Mouse (Mus musculus) lung, embryonic 14.5 days (tissue): ENCODE measurements at regions not wholly inside any gene's neighbourhood (a gene's known extent, or its start where the extent isn't known, plus 50 kb on each side); places are given as distances from the start of the nearest gene placed in this dataset.

Experiments
- ATAC-seq: fragments of 200-750 bp; cut with Nextera tagmentation; 2 replicates; pipeline ENCODE4 v1.8.0; 2017; ENCODE audit warnings: mild to moderate bottlenecking, moderate TSS enrichment, moderate library complexity; ENCODE audit not compliant: insufficient read depth
- DNase-seq: peaks from one replicate; pipeline ENCODE4 v3.0.0-alpha.2; 2015
- H3K27ac ChIP-seq: fragments of 300-500 bp; sonication (generic); 2 replicates; pipeline ENCODE4 v1.5.1; 2014; ENCODE audit warnings: low read depth, mild to moderate bottlenecking, moderate library complexity
- H3K27me3 ChIP-seq: fragments of 300-500 bp; sonication (generic); 2 replicates; pipeline ENCODE4 v1.6.1; 2014; ENCODE audit warnings: low read length, control low read depth; ENCODE audit not compliant: insufficient read depth
- H3K36me3 ChIP-seq: fragments of 300-500 bp; sonication (generic); 2 replicates; pipeline ENCODE4 v1.6.1; 2014; ENCODE audit warnings: control low read depth; ENCODE audit not compliant: insufficient read depth
- H3K4me1 ChIP-seq: fragments of 300-500 bp; sonication (generic); 2 replicates; pipeline ENCODE4 v1.6.1; 2014; ENCODE audit warnings: antibody characterized with exemption, control low read depth; ENCODE audit not compliant: insufficient read depth
- H3K4me2 ChIP-seq: fragments of 300-500 bp; sonication (generic); 2 replicates; pipeline ENCODE4 v1.6.1; 2014; ENCODE audit warnings: mild to moderate bottlenecking
- H3K4me3 ChIP-seq: fragments of 300-500 bp; sonication (generic); 2 replicates; pipeline ENCODE4 v1.5.1; 2014; ENCODE audit warnings: low read depth, low read length
- H3K9ac ChIP-seq: fragments of 300-500 bp; sonication (generic); 2 replicates; pipeline ENCODE4 v1.6.1; 2014
- H3K9me3 ChIP-seq: fragments of 300-500 bp; sonication (generic); 2 replicates; pipeline ENCODE4 v1.6.1; 2016; ENCODE audit warnings: low read depth, low read length, control low read depth
- CTCF ChIP-seq: IDR thresholded peaks from 2 replicates; pipeline ENCODE4 v1.5.1; 2016; ENCODE audit warnings: antibody characterized with exemption, low read depth
- WGBS: fragments of 180-500 bp; shearing (Covaris S2); extraction: QIAGEN DNeasy Blood & Tissue Kit; methylation state at CpG from one replicate; pipeline ENCODE4 v1.1.7; 2014; 5-methylcytosine and 5-hydroxymethylcytosine counted together

- H3K4me2 ChIP-seq, result no peak overlapping the region
- H3K9me3 ChIP-seq, result no peaks in the 10 kb centered on the region
- no peaks in the 10 kb centered on the region for H3K4me1 ChIP-seq
- DNase-seq (no peak), ATAC-seq (no peak)
- H3K4me3 ChIP-seq, result no peak overlapping the region
- no peak overlapping the region for H3K9ac ChIP-seq
- no peaks in the 10 kb centered on the region for H3K36me3 ChIP-seq
- no peak overlapping the region for H3K27ac ChIP-seq
- 71% methylated on average over 6 of the region's 6 CpGs for WGBS
- no peaks in the 10 kb centered on the region for H3K27me3 ChIP-seq
- no peak for TF ChIP-seq CTCF
Observed at GRCm38 (mm10) chr11:38618707-38619106, 1382.9 kb upstream of the Tenm2 start.

- 30% methylated on average over 4 of the region's 4 CpGs for WGBS
- no peaks in the 10 kb centered on the region for H3K4me1 ChIP-seq
- H3K36me3 ChIP-seq, result no peaks in the 10 kb centered on the region
- H3K27me3 ChIP-seq, result no peaks in the 10 kb centered on the region
- H3K9ac ChIP-seq, result no peak overlapping the region
- ATAC-seq (no peak), DNase-seq (no peak)
- no peaks in the 10 kb centered on the region for H3K9me3 ChIP-seq
- no peak overlapping the region for H3K4me3 ChIP-seq
- TF ChIP-seq CTCF, result no peak
- H3K4me2 ChIP-seq, result no peak overlapping the region
- H3K27ac ChIP-seq, result no peak overlapping the region
Observed at GRCm38 (mm10) chr11:38600971-38601370, 1365.2 kb upstream of the Tenm2 start.

- H3K9me3 ChIP-seq, result no peaks in the 10 kb centered on the region
- DNase-seq, result no peak
- TF ChIP-seq CTCF, result no peak
- no peaks in the 10 kb centered on the region for H3K36me3 ChIP-seq
- no peak overlapping the region for H3K9ac ChIP-seq
- H3K4me3 ChIP-seq, result no peak overlapping the region
- ATAC-seq, result no peak
- no peak overlapping the region for H3K4me2 ChIP-seq
- H3K27me3 ChIP-seq, result no peaks in the 10 kb centered on the region
- no peaks in the 10 kb centered on the region for H3K4me1 ChIP-seq
- 88% methylated on average over 1 of the region's 1 CpGs for WGBS
- H3K27ac ChIP-seq, result no peak overlapping the region
Observed at GRCm38 (mm10) chr11:38568515-38568914, 1332.8 kb upstream of the Tenm2 start.

DNA sequence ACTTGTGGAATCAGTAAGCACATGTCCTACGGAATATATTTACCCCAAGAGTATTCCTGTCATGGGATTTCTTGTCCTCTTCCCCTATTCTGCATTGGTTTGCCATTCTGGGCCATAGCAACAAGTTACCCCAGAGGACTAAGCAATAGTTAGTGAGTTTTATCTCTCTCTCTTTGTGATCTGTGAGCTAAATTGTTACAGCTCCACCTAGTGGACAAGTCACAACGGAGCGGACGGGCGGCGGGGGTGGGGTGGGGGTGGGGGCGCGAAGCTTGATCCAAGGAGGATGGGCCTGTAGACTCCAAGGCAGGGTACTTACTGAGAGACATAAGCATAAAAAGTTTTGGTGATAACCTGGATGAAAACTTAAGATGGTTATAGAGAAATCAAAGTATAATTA, 1308.1 kb upstream of the Tenm2 start:
- Histone ChIP-seq H3K4me3 (no peak overlapping the region), H3K36me3 (no peaks in the 10 kb centered on the region), H3K9me3 (no peaks in the 10 kb centered on the region), H3K4me2 (no peak overlapping the region), H3K9ac (no peak overlapping the region), H3K27me3 (no peaks in the 10 kb centered on the region), H3K27ac (no peak overlapping the region), H3K4me1 (no peaks in the 10 kb centered on the region)
- DNase-seq (peak; percentile 70), ATAC-seq (peak; percentile 70; the same call in 1 of the 2 replicates)
- 9% methylated on average over 8 of the region's 8 CpGs for WGBS
- peak; percentile 48 for TF ChIP-seq CTCF

DNA sequence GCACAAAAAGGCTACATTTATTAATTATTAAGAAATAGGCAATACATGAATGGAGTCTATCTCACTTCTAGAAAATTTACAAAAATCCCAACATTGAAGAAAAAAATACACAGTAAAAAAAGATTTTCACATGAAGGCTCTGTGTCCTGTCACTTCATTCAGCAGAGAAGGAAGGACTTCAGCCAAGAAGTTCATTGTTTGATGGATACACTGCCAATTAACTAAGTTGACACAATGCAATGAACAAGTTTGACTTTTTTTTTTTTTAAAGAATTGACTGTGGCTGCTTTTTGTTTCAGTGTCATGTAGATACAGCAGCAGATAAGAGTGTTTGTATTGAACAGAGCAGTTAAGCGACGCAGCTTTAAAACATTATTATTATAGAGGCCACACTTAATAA, 1304.3 kb upstream of the Tenm2 start:
- TF ChIP-seq CTCF, result no peak
- Histone ChIP-seq H3K36me3 (no peaks in the 10 kb centered on the region), H3K4me3 (no peak overlapping the region), H3K9me3 (no peaks in the 10 kb centered on the region), H3K27me3 (no peaks in the 10 kb centered on the region), H3K9ac (no peak overlapping the region), H3K27ac (no peak overlapping the region), H3K4me1 (no peaks in the 10 kb centered on the region), H3K4me2 (no peak overlapping the region)
- 32% methylated on average over 2 of the region's 2 CpGs for WGBS
- peak; percentile 41; the same call in 1 of the 2 replicates for ATAC-seq
- peak; percentile 64 for DNase-seq

DNA sequence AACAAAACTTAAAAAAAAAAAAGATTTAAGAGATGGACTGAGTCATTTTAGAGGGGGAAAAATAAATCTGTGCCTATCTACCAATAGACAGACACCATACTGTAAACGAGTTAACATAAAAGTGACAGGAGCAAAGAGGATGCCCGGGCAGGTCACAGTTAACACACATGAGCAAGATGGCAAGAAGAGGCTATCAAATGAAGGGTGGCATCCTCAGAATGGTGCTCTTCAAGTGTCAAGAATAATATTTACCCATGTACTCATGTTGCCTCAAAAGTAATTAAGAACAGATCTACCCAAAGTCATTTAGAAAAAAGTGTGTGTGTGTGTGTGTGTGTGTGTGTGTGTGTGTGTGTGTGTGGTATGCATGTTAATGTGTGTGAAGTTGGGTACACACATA, 1296.5 kb upstream of the Tenm2 start:
- Histone ChIP-seq H3K4me1 (no peaks in the 10 kb centered on the region), H3K27me3 (no peaks in the 10 kb centered on the region), H3K9ac (no peak overlapping the region), H3K9me3 (no peaks in the 10 kb centered on the region), H3K4me3 (no peak overlapping the region), H3K27ac (no peak overlapping the region), H3K36me3 (no peaks in the 10 kb centered on the region), H3K4me2 (no peak overlapping the region)
- WGBS, result 76% methylated on average over 2 of the region's 2 CpGs
- DNase-seq (no peak), ATAC-seq (no peak)
- TF ChIP-seq CTCF, result no peak

DNA sequence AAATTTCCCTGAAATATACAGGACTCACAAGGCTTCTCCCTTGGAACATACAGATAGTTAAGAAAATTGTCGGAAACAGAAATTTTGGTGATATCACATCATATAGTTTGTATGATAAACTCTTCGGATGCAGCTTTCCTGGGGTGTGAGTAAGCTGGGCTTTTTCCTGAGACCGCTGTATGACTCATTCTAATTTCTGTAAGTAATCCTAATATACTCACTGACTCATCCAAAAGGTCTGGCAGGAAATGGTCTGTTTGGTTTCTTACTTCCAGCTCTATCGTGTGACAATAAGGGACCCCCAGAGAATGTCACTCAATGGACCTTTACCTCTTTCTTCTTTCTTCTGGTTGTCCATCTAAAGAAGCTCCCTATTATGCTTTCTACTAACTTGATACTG, 1273.9 kb upstream of the Tenm2 start:
- no peak overlapping the region for H3K4me3 ChIP-seq
- H3K36me3 ChIP-seq, result no peaks in the 10 kb centered on the region
- H3K4me1 ChIP-seq, result no peaks in the 10 kb centered on the region
- TF ChIP-seq CTCF, result no peak
- H3K9me3 ChIP-seq, result no peaks in the 10 kb centered on the region
- no peak overlapping the region for H3K27ac ChIP-seq
- H3K27me3 ChIP-seq, result no peaks in the 10 kb centered on the region
- no peak for ATAC-seq
- no peak for DNase-seq
- WGBS, result 68% methylated on average over 4 of the region's 4 CpGs
- H3K4me2 ChIP-seq, result no peak overlapping the region
- H3K9ac ChIP-seq, result no peak overlapping the region

GRCm38 (mm10) chr11:38464239-38464596, 1228.5 kb upstream of the Tenm2 start:
- no peak for TF ChIP-seq CTCF

More at GRCm38 (mm10) chr11:38464239-38464596, 1228.5 kb upstream of the Tenm2 start:
- no peaks in the 10 kb centered on the region for H3K36me3 ChIP-seq
- no peak overlapping the region for H3K9ac ChIP-seq
- H3K27me3 ChIP-seq, result no peaks in the 10 kb centered on the region
- no peaks in the 10 kb centered on the region for H3K9me3 ChIP-seq
- ATAC-seq, result peak; percentile 79
- no peaks in the 10 kb centered on the region for H3K4me1 ChIP-seq
- peak; percentile 65 for DNase-seq
- no peak overlapping the region for H3K4me2 ChIP-seq
- peak overlapping the region; percentile 42; the same call in 1 of the 2 replicates for H3K27ac ChIP-seq
- H3K4me3 ChIP-seq, result no peak overlapping the region
- WGBS, result 44% methylated on average over 2 of the region's 2 CpGs
